8 mouse cellular contexts compared by ENCODE assay signal in the genomic region with DNA sequence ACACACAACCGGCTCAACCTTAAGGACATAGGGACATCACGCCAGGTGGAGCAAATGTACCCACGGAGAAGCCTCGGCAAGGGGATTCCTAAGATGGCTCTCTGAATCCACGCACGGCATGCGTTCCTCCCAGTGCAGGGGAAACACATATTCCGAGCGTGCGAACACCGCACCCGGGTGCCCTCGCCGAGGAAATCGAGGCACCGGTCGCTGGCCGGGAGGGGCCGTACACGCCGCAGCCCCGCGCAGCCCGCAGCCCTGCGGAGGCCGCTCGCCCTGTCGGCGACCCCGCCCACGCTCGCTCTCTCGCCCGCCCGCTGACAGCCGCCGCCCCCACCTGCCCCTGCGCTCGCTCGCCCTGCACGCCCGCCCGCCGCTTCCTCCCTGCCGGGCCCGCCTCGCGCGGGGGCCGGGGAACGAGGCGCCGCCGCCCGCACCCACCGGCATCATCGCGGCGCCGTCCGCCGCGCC. TPM values are rescaled to one million over a fixed set of nuclear protein-coding genes. Genes with fewer than 3 reads are reported as not detected.
DNase-seq lines count a peak whose midpoint lies in the region; ATAC-seq and TF ChIP-seq lines count a peak whose summit lies in the region.

No protein-coding gene starts in this region.

- no peak for TF ChIP-seq POLR2A in CH12.LX (IDR thresholded peaks at IDR 0.05; ENCODE audit: low read depth, low read length)

- no peak for TF ChIP-seq RAD21 in CH12.LX (IDR thresholded peaks at IDR 0.05; ENCODE audit: low read depth, low read length)

- H3K27me3 ChIP-seq in CH12.LX (replicated peaks), result peaks cover 35% of the 10 kb centered on the region
- peaks cover 49% of the 10 kb centered on the region for H3K27me3 ChIP-seq in forebrain, embryonic 13.5 days

- in situ Hi-C loops in CH12.LX (cut with MboI; ENCODE audit: low pct_ligation_motif_present, low pct_unique_long_range_greater_than_20kb, low sequenced_read_pairs), result no loop called here

- DNase-seq in CH12.LX (ENCODE audit: extremely low read depth), result no peak
- peak; percentile 62 for DNase-seq in brain, adult 2 months (ENCODE audit: low read depth, low spot score)
- peak; percentile 55 for DNase-seq in heart, postnatal 25 days (ENCODE audit: low spot score)
- peak; percentile 45 to 65 for DNase-seq in layer of hippocampus, postnatal 10 days (ENCODE audit: low spot score in 2 of 2)
- peak; percentile 75 to 84 for DNase-seq in lung, postnatal 4 days
- peak; percentile 71 for DNase-seq in right cerebral cortex, postnatal 14 days
- DNase-seq in Muller cell, postnatal 12 days (ENCODE audit: inconsistent ontology term), result no peak

- intact Hi-C loops in heart, postnatal 25 days (cut with DNase I), result loop anchor here (5.0 kb wide), 1 partner anchor 40 kb away; no protein-coding TSS in a partner anchor

- no peaks in the 10 kb centered on the region for H3K36me3 ChIP-seq in CH12.LX (replicated peaks in 1 of 2; ENCODE audit: control insufficient read depth in 1 of 2, insufficient read depth in 1 of 2, low read length in 1 of 2)
- H3K36me3 ChIP-seq in forebrain, embryonic 13.5 days (ENCODE audit: poor library complexity, severe bottlenecking), result no peaks in the 10 kb centered on the region

- H3K4me2 ChIP-seq in CH12.LX (ENCODE audit: insufficient read depth, low read depth, poor library complexity, severe bottlenecking), result peak overlapping the region; percentile 82
- peak overlapping the region; percentile 97 for H3K4me2 ChIP-seq in forebrain, embryonic 13.5 days

- no peak for TF ChIP-seq CTCF in CH12.LX (conservative IDR thresholded peaks at IDR 0.05 in 1 of 2, IDR thresholded peaks at IDR 0.05 in 1 of 2; ENCODE audit: low read depth in 2 of 2, low read length in 2 of 2)

- H3K4me3 ChIP-seq in CH12.LX (replicated peaks in 1 of 3; ENCODE audit: low read depth in 2 of 3, low read length in 2 of 3, poor library complexity in 1 of 3), result peak overlapping the region; percentile 23 to 83 (median 61)
- H3K4me3 ChIP-seq in forebrain, embryonic 13.5 days, result peak overlapping the region; percentile 80

- H3K79me2 ChIP-seq in CH12.LX (replicated peaks; ENCODE audit: control insufficient read depth, extremely low read depth, insufficient read depth, poor library complexity, severe bottlenecking), result no peaks in the 10 kb centered on the region

- no peaks in the 10 kb centered on the region for H3K9me3 ChIP-seq in CH12.LX (replicated peaks; ENCODE audit: low read length)
- no peaks in the 10 kb centered on the region for H3K9me3 ChIP-seq in forebrain, embryonic 13.5 days (replicated peaks)

- H3K4me1 ChIP-seq in CH12.LX (ENCODE audit: control insufficient read depth in 1 of 2, insufficient read depth in 2 of 2), result peaks cover 13 to 34% of the 10 kb centered on the region in 2 experiments
- H3K4me1 ChIP-seq in forebrain, embryonic 13.5 days, result peaks cover 15% of the 10 kb centered on the region; the same call in 1 of the 2 replicates

- peak overlapping the region; percentile 22; the same call in 1 of the 2 replicates for H3K9ac ChIP-seq in CH12.LX (ENCODE audit: insufficient read depth, low read depth)
- peak overlapping the region; percentile 85 for H3K9ac ChIP-seq in forebrain, embryonic 13.5 days

- WGBS in forebrain, embryonic 13.5 days, result under 1% methylated on average over 32 of the region's 63 CpGs

- peak; percentile 70 for ATAC-seq in forebrain, embryonic 13.5 days

- no peak for TF ChIP-seq EP300 in CH12.LX (IDR thresholded peaks at IDR 0.05; ENCODE audit: low read length)

- no peak overlapping the region for H3K27ac ChIP-seq in CH12.LX (ENCODE audit: insufficient read depth, low read depth)
- peak overlapping the region; percentile 87 for H3K27ac ChIP-seq in forebrain, embryonic 13.5 days

- dilution Hi-C loops in CH12.LX (cut with MboI; ENCODE audit: extremely low pct_ligation_motif_present, extremely low pct_unique_long_range_greater_than_20kb, low sequenced_read_pairs), result no loop called here

TF ChIP-seq in CH12.LX, 34 proteins besides CTCF, POLR2A, EP300 and RAD21:
- TF ChIP-seq GABPA (IDR thresholded peaks at IDR 0.05; ENCODE audit: insufficient replicate concordance, low read depth, low read length) (no peak), E2F4 (IDR thresholded peaks at IDR 0.05; ENCODE audit: insufficient replicate concordance, low read depth, low read length) (no peak), KAT2A (IDR thresholded peaks at IDR 0.05; ENCODE audit: insufficient replicate concordance, low read length) (no peak), ETS1 (conservative IDR thresholded peaks at IDR 0.05; ENCODE audit: low read depth, low read length) (no peak), SMC3 (IDR thresholded peaks at IDR 0.05; ENCODE audit: low read depth, low read length) (no peak), MAX (IDR thresholded peaks at IDR 0.05; ENCODE audit: low read length) (no peak), ZC3H11A (IDR thresholded peaks at IDR 0.05; ENCODE audit: low read depth, low read length) (no peak), MAFK (IDR thresholded peaks at IDR 0.05; ENCODE audit: insufficient replicate concordance, low read length) (no peak), TCF12 (IDR thresholded peaks at IDR 0.05; ENCODE audit: low read depth, low read length) (no peak), MAZ (IDR thresholded peaks at IDR 0.05; ENCODE audit: low read depth, low read length) (no peak), CHD1 (IDR thresholded peaks at IDR 0.05; ENCODE audit: low read depth, low read length) (no peak), ZKSCAN1 (IDR thresholded peaks at IDR 0.05; ENCODE audit: borderline replicate concordance, low read depth, low read length) (no peak), PAX5 (IDR thresholded peaks at IDR 0.05; ENCODE audit: low read length) (no peak)
TF ChIP-seq in CH12.LX: peak in this region for 0.

RNA-seq across cellular contexts. Expression of gene Ppp1r13b, which starts 0.5 kb away (rescaled TPM):
- 0.64 and 0.76 TPM in 2 replicates for total RNA-seq in CH12.LX (2012; rRNA removed)
- total RNA-seq in CH12.LX (2014; rRNA removed), result 0.34 and 0.42 TPM in 2 replicates
- 1.3 and 2.0 TPM in 2 replicates for polyA plus RNA-seq in CH12.LX (2012; ENCODE audit: insufficient read length, low read depth)
- polyA plus RNA-seq in forebrain, embryonic 13.5 days (2015; fragmentation: Nextera tagmentation; extraction: Ambion mirVana), result 9.3 TPM in 2 replicates
- total RNA-seq in heart, postnatal 25 days (2021), result 10 to 100 TPM; 17.4 to 19.1 TPM
- total RNA-seq in layer of hippocampus, postnatal 10 days (2021), result 10 to 100 TPM; 66.3 to 69.1 TPM

RNA-seq across cellular contexts. Expression of gene Atp5mpl, which starts 59.3 kb away (rescaled TPM):
- total RNA-seq in CH12.LX (2012; rRNA removed), result 224 and 276 TPM in 2 replicates
- total RNA-seq in CH12.LX (2014; rRNA removed), result 669 and 768 TPM in 2 replicates
- 164 and 172 TPM in 2 replicates for polyA plus RNA-seq in CH12.LX (2012; ENCODE audit: insufficient read length, low read depth)
- 677 and 746 TPM in 2 replicates for polyA plus RNA-seq in forebrain, embryonic 13.5 days (2015; fragmentation: Nextera tagmentation; extraction: Ambion mirVana)
- 1,000 to 10,000 TPM; 1,393 to 1,435 TPM for total RNA-seq in heart, postnatal 25 days (2021)
- total RNA-seq in layer of hippocampus, postnatal 10 days (2021), result 100 to 1,000 TPM; 458 to 498 TPM

Comparison
In these comparisons a context has a peak if more than half of its experiments do, and no peak if none do; other contexts are left out.
1. DNase-seq: peak in brain, adult 2 months (single experiment), heart, postnatal 25 days (single experiment), layer of hippocampus, postnatal 10 days (2 of 2), lung, postnatal 4 days (2 of 2) and right cerebral cortex, postnatal 14 days (single experiment); none in CH12.LX (single experiment) and Muller cell, postnatal 12 days (single experiment).
2. RNA of gene Ppp1r13b, which starts 0.5 kb away (total RNA-seq): 66.3 to 69.1 TPM in layer of hippocampus, postnatal 10 days and 17.4 to 19.1 TPM in heart, postnatal 25 days; 0.34 to 0.76 TPM in CH12.LX; every median in the first group is over 10 times any median in the second.